Mouse (Mus musculus): ENCODE data around the gene Zfp111. TPM values are rescaled to one million over a fixed set of nuclear protein-coding genes. Genes with fewer than 3 reads are reported as not detected.

Zfp111 gene
- total and polyA plus RNA-seq, 2 experiments from 2014 or later = 2.0 to 5.9 TPM

DNA sequence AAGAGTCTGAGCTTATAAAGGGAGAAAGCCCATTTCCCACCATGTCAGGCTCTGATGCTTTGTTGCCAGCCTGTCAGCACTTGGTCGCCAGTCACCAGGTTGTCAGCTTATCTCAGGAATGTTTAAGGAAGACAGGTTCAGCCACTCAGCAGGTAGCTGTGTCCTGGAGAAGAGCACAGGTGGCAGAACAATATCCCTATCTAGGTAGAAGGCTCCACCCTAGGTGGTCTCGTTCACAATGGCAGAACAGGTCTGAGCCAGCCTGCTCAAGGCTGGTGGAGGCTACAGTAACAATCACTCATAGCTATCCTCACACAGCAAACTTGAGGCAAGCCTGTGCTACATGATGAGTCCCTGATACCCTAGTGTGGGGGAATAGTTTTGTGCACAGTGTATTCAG, 19.9 kb downstream of the Zfp111 start:
- Histone ChIP-seq H3K4me1 (ENCODE audit: insufficient read depth, low read length) (no peaks in the 10 kb centered on the region), H3K27ac (no peak overlapping the region), H3K9ac (replicated peaks; ENCODE audit: low read length) (no peak overlapping the region), H3K27me3 (ENCODE audit: insufficient read depth, low read length) (no peaks in the 10 kb centered on the region), H3K9me3 (ENCODE audit: low read length) (no peaks in the 10 kb centered on the region), H3K36me3 (ENCODE audit: insufficient read depth, low read length) (no peaks in the 10 kb centered on the region; the same call in 1 of the 2 replicates), H3K4me3 (ENCODE audit: low read length) (no peak overlapping the region), H3K4me2 (ENCODE audit: low read depth, low read length) (no peak overlapping the region)
- TF ChIP-seq CTCF (IDR thresholded peaks at IDR 0.05; ENCODE audit: low read depth) = no peak
- ATAC-seq (no peak), DNase-seq (ENCODE audit: low spot score) (no peak)
- 96% methylated on average over 2 of the region's 2 CpGs for WGBS

DNA sequence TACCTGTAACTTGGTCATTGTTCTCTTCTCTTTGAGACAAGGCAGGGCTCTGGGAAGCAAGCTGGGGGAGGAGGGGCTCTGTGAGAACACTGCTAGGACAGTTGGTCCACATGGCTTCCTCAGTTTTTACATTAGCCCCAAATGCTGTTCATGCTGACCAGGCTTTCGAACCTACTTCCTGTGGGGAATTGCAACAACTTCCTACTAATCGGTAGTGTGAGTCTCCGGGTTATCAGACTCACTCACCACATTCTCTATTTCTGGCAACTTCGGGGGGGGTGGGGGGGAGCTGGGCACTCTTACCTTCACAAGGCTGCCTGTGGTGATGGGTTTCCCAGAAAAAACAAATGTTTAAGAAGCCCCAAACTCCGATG, 21.7 kb downstream of the Zfp111 start:
- Histone ChIP-seq H3K9me3 (ENCODE audit: low read length) (no peaks in the 10 kb centered on the region), H3K4me2 (ENCODE audit: low read depth, low read length) (no peak overlapping the region), H3K4me1 (ENCODE audit: insufficient read depth, low read length) (no peaks in the 10 kb centered on the region), H3K36me3 (ENCODE audit: insufficient read depth, low read length) (no peaks in the 10 kb centered on the region; the same call in 1 of the 2 replicates), H3K9ac (replicated peaks; ENCODE audit: low read length) (no peak overlapping the region), H3K27ac (no peak overlapping the region), H3K27me3 (ENCODE audit: insufficient read depth, low read length) (no peaks in the 10 kb centered on the region), H3K4me3 (ENCODE audit: low read length) (no peak overlapping the region)
- 80% methylated on average over 5 of the region's 5 CpGs for WGBS
- no peak for ATAC-seq
- no peak for TF ChIP-seq CTCF (IDR thresholded peaks at IDR 0.05; ENCODE audit: low read depth)
- no peak for DNase-seq (ENCODE audit: low spot score)

GRCm38 (mm10) chr7:24188901-24189570, 22.2 kb downstream of the Zfp111 start:
- Histone ChIP-seq H3K27ac (no peak overlapping the region), H3K4me3 (ENCODE audit: low read length) (no peak overlapping the region), H3K27me3 (ENCODE audit: insufficient read depth, low read length) (no peaks in the 10 kb centered on the region), H3K9ac (replicated peaks; ENCODE audit: low read length) (no peak overlapping the region), H3K4me2 (ENCODE audit: low read depth, low read length) (no peak overlapping the region), H3K36me3 (ENCODE audit: insufficient read depth, low read length) (no peaks in the 10 kb centered on the region; the same call in 1 of the 2 replicates), H3K4me1 (ENCODE audit: insufficient read depth, low read length) (no peaks in the 10 kb centered on the region), H3K9me3 (ENCODE audit: low read length) (no peaks in the 10 kb centered on the region)
- DNase-seq (ENCODE audit: low spot score) (no peak), ATAC-seq (no peak)
- TF ChIP-seq CTCF (IDR thresholded peaks at IDR 0.05; ENCODE audit: low read depth) = no peak
- WGBS = 72% methylated on average over 4 of the region's 4 CpGs

DNA sequence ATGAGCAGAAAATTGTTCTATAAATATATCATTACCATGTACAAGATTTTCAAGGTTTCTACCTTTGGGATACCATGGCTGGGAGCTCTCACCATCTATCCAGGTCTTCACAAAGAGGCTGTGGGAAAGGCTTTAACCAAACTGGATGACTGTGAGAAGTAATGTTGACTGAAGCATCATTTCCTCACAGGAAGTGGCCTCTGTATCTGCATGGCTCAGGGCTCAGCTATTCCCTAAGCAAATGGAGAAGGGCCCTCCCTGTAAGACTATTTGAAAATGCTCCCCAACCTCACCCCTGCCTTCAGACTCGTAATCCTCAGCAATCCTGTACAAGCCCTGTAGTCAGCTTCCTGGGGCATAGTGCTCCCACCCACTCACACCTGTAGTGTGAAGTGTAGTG, 23.6 kb downstream of the Zfp111 start:
- H3K9me3 ChIP-seq (ENCODE audit: low read length) = no peaks in the 10 kb centered on the region
- no peaks in the 10 kb centered on the region for H3K27me3 ChIP-seq (ENCODE audit: insufficient read depth, low read length)
- H3K9ac ChIP-seq (replicated peaks; ENCODE audit: low read length) = no peak overlapping the region
- H3K36me3 ChIP-seq (ENCODE audit: insufficient read depth, low read length) = no peaks in the 10 kb centered on the region
- 78% methylated on average over 1 of the region's 1 CpGs for WGBS
- H3K27ac ChIP-seq = no peak overlapping the region
- H3K4me3 ChIP-seq (ENCODE audit: low read length) = no peak overlapping the region
- DNase-seq (ENCODE audit: low spot score) = no peak
- ATAC-seq = no peak
- H3K4me2 ChIP-seq (ENCODE audit: low read depth, low read length) = no peak overlapping the region
- no peaks in the 10 kb centered on the region for H3K4me1 ChIP-seq (ENCODE audit: insufficient read depth, low read length)
- no peak for TF ChIP-seq CTCF (IDR thresholded peaks at IDR 0.05; ENCODE audit: low read depth)

DNA sequence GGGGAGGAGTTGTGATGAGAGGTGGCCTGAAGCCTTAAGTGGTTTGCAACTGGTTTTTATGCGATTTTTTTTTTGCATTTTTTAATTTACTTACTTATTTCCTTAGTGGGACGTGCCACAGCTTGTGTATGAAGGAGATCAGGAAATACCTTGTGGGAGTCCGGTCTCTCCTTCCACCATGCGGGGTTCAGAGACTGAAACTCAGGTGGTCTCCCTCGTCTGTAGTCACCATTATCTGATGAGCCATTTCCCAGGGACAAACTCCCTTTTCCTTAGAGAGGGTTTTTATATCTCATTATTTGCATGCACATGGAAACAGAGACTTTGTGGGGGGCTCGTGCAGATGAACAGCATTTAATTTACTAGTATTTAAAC, 35.9 kb downstream of the Zfp111 start:
- ATAC-seq (no peak; the same call in 1 of the 2 replicates), DNase-seq (ENCODE audit: low spot score) (no peak)
- no peak overlapping the region for H3K27ac ChIP-seq
- no peaks in the 10 kb centered on the region for H3K9me3 ChIP-seq (ENCODE audit: low read length)
- H3K36me3 ChIP-seq (ENCODE audit: insufficient read depth, low read length) = no peaks in the 10 kb centered on the region
- H3K27me3 ChIP-seq (ENCODE audit: insufficient read depth, low read length) = no peaks in the 10 kb centered on the region
- H3K9ac ChIP-seq (replicated peaks; ENCODE audit: low read length) = peak overlapping the region; percentile 65; the same call in 1 of the 2 replicates
- peak overlapping the region; percentile 56 for H3K4me2 ChIP-seq (ENCODE audit: low read depth, low read length)
- no peak for TF ChIP-seq CTCF (IDR thresholded peaks at IDR 0.05; ENCODE audit: low read depth)
- H3K4me3 ChIP-seq (ENCODE audit: low read length) = peak overlapping the region; percentile 57
- H3K4me1 ChIP-seq (ENCODE audit: insufficient read depth, low read length) = no peaks in the 10 kb centered on the region
- WGBS = 53% methylated on average over 6 of the region's 6 CpGs

GRCm38 (mm10) chr7:24174618-24175336, 36.5 kb downstream of the Zfp111 start, which contains the start of gene Zfp114:
Gene Zfp114 (plus strand): TSS chr7:24175060.
- Histone ChIP-seq H3K27me3 (ENCODE audit: insufficient read depth, low read length) (no peaks in the 10 kb centered on the region), H3K4me2 (ENCODE audit: low read depth, low read length) (peak within 1 kb of the TSS; percentile 56), H3K9ac (replicated peaks; ENCODE audit: low read length) (peak within 1 kb of the TSS; percentile 65), H3K9me3 (ENCODE audit: low read length) (no peaks in the 10 kb centered on the region), H3K36me3 (ENCODE audit: insufficient read depth, low read length) (no peaks in the 10 kb centered on the region), H3K27ac (peak within 1 kb of the TSS; percentile 86), H3K4me1 (ENCODE audit: insufficient read depth, low read length) (no peaks in the 10 kb centered on the region), H3K4me3 (ENCODE audit: low read length) (peak within 1 kb of the TSS; percentile 57)
- DNase-seq (ENCODE audit: low spot score) (peak; percentile 95), ATAC-seq (peak; percentile 96)
- 11% methylated on average over 23 of the region's 23 CpGs for WGBS
- TF ChIP-seq CTCF (IDR thresholded peaks at IDR 0.05; ENCODE audit: low read depth) = peak; percentile 52

DNA sequence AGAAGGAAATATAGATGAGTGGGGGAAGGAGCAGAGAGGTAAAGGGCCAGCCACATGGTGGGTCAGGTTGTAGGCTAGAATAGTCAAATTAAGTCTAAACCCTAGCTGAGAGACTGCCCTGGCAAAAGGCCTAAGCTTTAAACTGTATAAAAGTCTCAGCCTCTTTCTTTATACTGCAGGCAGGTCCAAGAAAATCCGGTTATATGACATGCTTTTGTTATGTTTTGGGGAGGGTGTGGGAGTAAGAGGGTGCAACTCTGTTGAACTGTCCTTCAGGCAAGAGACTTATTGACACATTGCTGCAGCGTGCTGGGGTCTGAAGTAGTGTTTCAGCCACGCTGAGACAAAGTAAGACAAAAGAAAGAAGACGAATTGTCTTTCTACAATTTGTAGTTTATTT, 39.1 kb downstream of the Zfp111 start:
- no peak for ATAC-seq
- DNase-seq (ENCODE audit: low spot score) = no peak
- Histone ChIP-seq H3K9me3 (ENCODE audit: low read length) (no peaks in the 10 kb centered on the region), H3K27ac (no peak overlapping the region), H3K27me3 (ENCODE audit: insufficient read depth, low read length) (no peaks in the 10 kb centered on the region), H3K4me3 (ENCODE audit: low read length) (no peak overlapping the region), H3K4me2 (ENCODE audit: low read depth, low read length) (no peak overlapping the region), H3K9ac (replicated peaks; ENCODE audit: low read length) (no peak overlapping the region), H3K36me3 (ENCODE audit: insufficient read depth, low read length) (no peaks in the 10 kb centered on the region), H3K4me1 (ENCODE audit: insufficient read depth, low read length) (no peaks in the 10 kb centered on the region)
- WGBS = 64% methylated on average over 4 of the region's 4 CpGs
- no peak for TF ChIP-seq CTCF (IDR thresholded peaks at IDR 0.05; ENCODE audit: low read depth)
